Mouse (Mus musculus) spleen, adult 2 months (tissue): ENCODE measurements around the gene 1700012B07Rik.

Source experiments
- CTCF ChIP-seq: fragments of 200-500 bp; IDR thresholded peaks from 2 replicates; pipeline ENCODE4 v1.5.1; 2011; ENCODE audit warnings: mild to moderate bottlenecking, inconsistent platforms; ENCODE audit not compliant: insufficient read depth, insufficient read length, insufficient replicate concordance; ENCODE audit errors: extremely low read depth
- POLR2A ChIP-seq: fragments of 200-500 bp; IDR thresholded peaks from 2 replicates; pipeline ENCODE4 v1.6.1; 2011; ENCODE audit warnings: low read depth, low read length, inconsistent platforms

DNA sequence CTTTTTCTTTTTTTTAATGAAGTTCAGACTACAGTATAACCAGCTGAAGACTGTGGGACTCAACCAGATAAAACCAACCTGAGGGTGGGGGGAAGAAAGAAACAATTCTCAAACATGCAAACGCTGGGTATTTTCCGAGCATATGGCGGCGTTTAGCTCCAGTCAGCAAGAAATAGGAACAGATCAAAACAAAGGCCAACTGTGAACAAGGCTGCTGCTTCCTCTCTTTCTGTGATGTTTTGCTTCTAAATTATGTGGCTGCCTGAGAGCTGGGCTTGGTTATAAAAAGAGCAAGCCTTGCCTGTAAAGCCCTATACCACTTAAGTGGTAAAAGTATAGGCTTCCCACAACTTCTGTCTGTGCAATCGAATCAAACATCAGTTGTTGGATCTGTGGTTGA lies 42.5 kb downstream of the 1700012B07Rik start:
- TF ChIP-seq POLR2A: no peak
- no peak for TF ChIP-seq CTCF
